Comparison of ENCODE assay signal across 25 mouse cellular contexts in genomic region chr7:141609719-141610514, GRCm38 (mm10). TPM values are rescaled to one million over a fixed set of nuclear protein-coding genes. Genes with fewer than 3 reads are reported as not detected.
DNase-seq lines count a peak whose midpoint lies in the region; ATAC-seq and TF ChIP-seq lines count a peak whose summit lies in the region.
"Had no signal": no experiment of that assay in that cellular context is flagged by ENCODE, and none has a peak within 500 bp of the region (broad histone marks: within the 10 kb centered on the region; RNA-seq: fewer than 3 reads in every experiment).

No protein-coding gene starts in this region.

- H3K27me3 ChIP-seq in limb, embryonic 11.5 days (ENCODE audit: control insufficient read depth, insufficient read depth, low read length) = no peaks in the 10 kb centered on the region
- H3K27me3 ChIP-seq in limb, embryonic 10.5 days (ENCODE audit: low read depth, poor library complexity, severe bottlenecking) = no peaks in the 10 kb centered on the region
- no peaks in the 10 kb centered on the region for H3K27me3 ChIP-seq in cerebellum, adult 2 months (ENCODE audit: control insufficient read depth, insufficient read depth, low read length)
- H3K27me3 ChIP-seq: embryonic facial prominence, embryonic 13.5 days; forebrain, embryonic 15.5 days; hindbrain, embryonic 15.5 days; limb, embryonic 12.5 days; liver, embryonic 13.5 days; lung, embryonic 15.5 days; midbrain, embryonic 12.5 days had no signal

- intact Hi-C loops in left cerebral cortex, postnatal 25 days (cut with DNase I) = loop anchor here (5.0 kb wide), 1 partner anchor 48 kb away; the partner anchor contains the start of gene Ap2a2

- TF ChIP-seq CTCF in cerebellum, adult 2 months (IDR thresholded peaks at IDR 0.05; ENCODE audit: borderline replicate concordance, insufficient read depth, low read depth, low read length) = no peak

- no peak overlapping the region for H3K4me3 ChIP-seq in limb, embryonic 11.5 days (ENCODE audit: low read depth, low read length)
- no peak overlapping the region for H3K4me3 ChIP-seq in limb, embryonic 10.5 days
- H3K4me3 ChIP-seq in cerebellum, adult 2 months (replicated peaks; ENCODE audit: insufficient read depth, low read depth, low read length) = no peak overlapping the region
- H3K4me3 ChIP-seq: embryonic facial prominence, embryonic 13.5 days; forebrain, embryonic 15.5 days; heart, adult 2 months; hindbrain, embryonic 15.5 days; limb, embryonic 12.5 days; liver, embryonic 13.5 days; lung, embryonic 15.5 days; midbrain, embryonic 12.5 days had no signal

- H3K9ac ChIP-seq in limb, embryonic 11.5 days (ENCODE audit: low read length) = no peak overlapping the region
- H3K9ac ChIP-seq: embryonic facial prominence, embryonic 13.5 days; forebrain, embryonic 15.5 days; hindbrain, embryonic 15.5 days; limb, embryonic 12.5 days; liver, embryonic 13.5 days; lung, embryonic 15.5 days; midbrain, embryonic 12.5 days had no signal

- no peak for TF ChIP-seq POLR2A in cerebellum, adult 2 months (IDR thresholded peaks at IDR 0.05; ENCODE audit: borderline replicate concordance, insufficient read depth, low read length)

- peak; percentile 45 to 51 for DNase-seq in frontal cortex, adult 2 months (ENCODE audit: extremely low spot score in 1 of 2, low spot score in 1 of 2)
- DNase-seq in limb, embryonic 11.5 days (ENCODE audit: low spot score) = no peak
- DNase-seq in limb, embryonic 10.5 days (ENCODE audit: low spot score) = no peak
- DNase-seq in brain, adult 2 months (ENCODE audit: low read depth, low spot score) = peak; percentile 71
- peak; percentile 26 to 54 for DNase-seq in left cerebral cortex, postnatal 25 days (ENCODE audit: low spot score in 2 of 2)
- DNase-seq in gastrocnemius, postnatal 10 days = no peak
- no peak for DNase-seq in cerebellum, adult 2 months
- DNase-seq: adrenal gland, postnatal 10 days; cerebellum, postnatal 14 days; heart, adult 2 months; heart, postnatal 36 days; kidney, adult 8-10 months; liver, embryonic 13.5 days; retina, postnatal 1 day; thymus, postnatal 14 days had no signal

- no peaks in the 10 kb centered on the region for H3K9me3 ChIP-seq in limb, embryonic 11.5 days (ENCODE audit: control insufficient read depth, low read length)
- H3K9me3 ChIP-seq in limb, embryonic 10.5 days (replicated peaks) = no peaks in the 10 kb centered on the region
- H3K9me3 ChIP-seq: embryonic facial prominence, embryonic 13.5 days; forebrain, embryonic 15.5 days; hindbrain, embryonic 15.5 days; limb, embryonic 12.5 days; liver, embryonic 13.5 days; lung, embryonic 15.5 days; midbrain, embryonic 12.5 days had no signal

- H3K4me2 ChIP-seq in limb, embryonic 11.5 days (ENCODE audit: low read depth, severe bottlenecking) = no peak overlapping the region
- H3K4me2 ChIP-seq: embryonic facial prominence, embryonic 13.5 days; forebrain, embryonic 15.5 days; hindbrain, embryonic 15.5 days; limb, embryonic 12.5 days; liver, embryonic 13.5 days; lung, embryonic 15.5 days; midbrain, embryonic 12.5 days had no signal

- 0 out of 2 replicates have a peak, but pooled peaks cover 5% of the 10 kb centered on the region for H3K4me1 ChIP-seq in limb, embryonic 11.5 days (ENCODE audit: control insufficient read depth, insufficient read depth, low read length)
- peaks cover 26% of the 10 kb centered on the region for H3K4me1 ChIP-seq in limb, embryonic 10.5 days
- peaks cover 19% of the 10 kb centered on the region for H3K4me1 ChIP-seq in cerebellum, adult 2 months (ENCODE audit: control insufficient read depth, insufficient read depth, low read length)
- H3K4me1 ChIP-seq: embryonic facial prominence, embryonic 13.5 days; forebrain, embryonic 15.5 days; hindbrain, embryonic 15.5 days; midbrain, embryonic 12.5 days had no signal

- ATAC-seq in frontal cortex, adult (ENCODE audit: low TSS enrichment) = no peak
- no peak for ATAC-seq in limb, embryonic 11.5 days (ENCODE audit: insufficient number of reproducible peaks, low FRiP score, low TSS enrichment, low read depth)
- ATAC-seq: activated CD4-positive, CD25-positive, alpha-beta regulatory T cell, adult 4 months; forebrain, embryonic 15.5 days had no signal

- WGBS in limb, embryonic 11.5 days = 73% methylated on average over 11 of the region's 11 CpGs
- 80% methylated on average over 11 of the region's 11 CpGs for WGBS in limb, embryonic 10.5 days
- 89% methylated on average over 11 of the region's 11 CpGs for WGBS in cerebellum, adult 2 months

- H3K27ac ChIP-seq in limb, embryonic 11.5 days (replicated peaks; ENCODE audit: low read depth, low read length) = peak overlapping the region; percentile 21; the same call in 1 of the 2 replicates
- no peak overlapping the region for H3K27ac ChIP-seq in limb, embryonic 10.5 days
- H3K27ac ChIP-seq in cerebellum, adult 2 months (ENCODE audit: insufficient read depth, low read length) = no peak overlapping the region
- H3K27ac ChIP-seq: embryonic facial prominence, embryonic 13.5 days; forebrain, embryonic 15.5 days; heart, adult 2 months; hindbrain, embryonic 15.5 days; limb, embryonic 12.5 days; liver, embryonic 13.5 days; lung, embryonic 15.5 days; midbrain, embryonic 12.5 days had no signal

- peaks cover 26% of the 10 kb centered on the region for H3K36me3 ChIP-seq in limb, embryonic 11.5 days (ENCODE audit: control insufficient read depth, insufficient read depth, low read length)
- H3K36me3 ChIP-seq in limb, embryonic 10.5 days = peaks cover 87% of the 10 kb centered on the region

RNA-seq across cellular contexts. Expression of gene Muc6, which starts 45.2 kb away (rescaled TPM):
- polyA plus RNA-seq in frontal cortex, adult 2 months (2012; rRNA removed) = 0.08 TPM in 2 replicates
- 0.17 and 0.23 TPM in 2 replicates for polyA plus RNA-seq in limb, embryonic 11.5 days (2014; fragmentation: Nextera tagmentation; extraction: Ambion mirVana)
- polyA plus RNA-seq in limb, embryonic 10.5 days (2016; fragmentation: Nextera tagmentation; extraction: Ambion mirVana) = 0.14 and 0.15 TPM in 2 replicates
- total RNA-seq in left cerebral cortex, postnatal 25 days (2021) = not detected
- not detected for total RNA-seq in gastrocnemius, postnatal 10 days (2021)
- polyA plus RNA-seq in cerebellum, adult 2 months (2012; rRNA removed) = 0.05 and 0.08 TPM in 2 replicates
- total RNA-seq: gastrocnemius, adult 8-10 months; heart, adult 2 months; heart, postnatal 36 days; layer of hippocampus, postnatal 10 days had no signal
- polyA plus RNA-seq: heart, adult 2 months had no signal

RNA-seq across cellular contexts. Expression of gene Ap2a2, which starts 47.9 kb away (rescaled TPM):
- polyA plus RNA-seq in frontal cortex, adult 2 months (2012; rRNA removed) = 94.5 and 96.8 TPM in 2 replicates
- polyA plus RNA-seq in limb, embryonic 11.5 days (2014; fragmentation: Nextera tagmentation; extraction: Ambion mirVana) = 70.3 and 76.9 TPM in 2 replicates
- polyA plus RNA-seq in limb, embryonic 10.5 days (2016; fragmentation: Nextera tagmentation; extraction: Ambion mirVana) = 84.6 and 92.5 TPM in 2 replicates
- total RNA-seq in left cerebral cortex, postnatal 25 days (2021) = 100 to 1,000 TPM; 194 to 208 TPM
- 10 to 100 TPM; 45.1 to 48.9 TPM for total RNA-seq in gastrocnemius, postnatal 10 days (2021)
- 94.8 and 96.7 TPM in 2 replicates for polyA plus RNA-seq in cerebellum, adult 2 months (2012; rRNA removed)

Comparison
In these comparisons a context has a peak if more than half of its experiments do, and no peak if none do; other contexts are left out.
1. DNase-seq: peak in frontal cortex, adult 2 months (2 of 2), brain, adult 2 months (single experiment) and left cerebral cortex, postnatal 25 days (2 of 2); none in limb, embryonic 11.5 days (single experiment), limb, embryonic 10.5 days (single experiment), gastrocnemius, postnatal 10 days (single experiment) and cerebellum, adult 2 months (0 of 2).